Mouse (Mus musculus): ENCODE measurements around the gene Frrs1l. TPM values are rescaled to one million over a fixed set of nuclear protein-coding genes. Genes with fewer than 3 reads are reported as not detected.

The Frrs1l gene
- polyA plus RNA-seq, 1 experiment from 2014 or later: 25.3 TPM

DNA sequence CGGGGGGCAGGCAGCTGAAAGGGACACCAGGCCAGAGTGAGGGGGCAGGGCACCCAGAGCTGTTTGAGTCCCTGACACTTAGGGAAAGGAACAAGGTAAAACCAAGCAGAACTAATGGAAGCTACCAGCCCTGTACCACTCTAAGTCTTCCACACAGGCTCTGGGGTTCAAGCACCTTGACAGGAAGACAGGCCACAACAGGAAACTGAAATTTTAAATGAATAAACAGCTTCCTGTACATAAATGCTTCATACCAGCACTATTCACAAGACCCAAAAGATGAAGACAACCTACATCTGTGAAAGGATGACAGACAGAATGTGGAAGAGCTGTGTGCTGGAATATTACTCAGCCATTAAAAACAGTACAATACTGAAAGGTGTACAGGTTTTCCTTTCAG is 54.9 kb downstream of the Frrs1l start:
- no peaks in the 10 kb centered on the region for H3K4me1 ChIP-seq (replicated peaks; ENCODE audit: control insufficient read depth, insufficient read depth, low read length)
- no peaks in the 10 kb centered on the region for H3K9me3 ChIP-seq (ENCODE audit: control insufficient read depth, low read length)
- ATAC-seq: no peak
- H3K4me2 ChIP-seq (ENCODE audit: low read length): no peak overlapping the region
- H3K27ac ChIP-seq (ENCODE audit: low read length): no peak overlapping the region
- H3K9ac ChIP-seq (replicated peaks; ENCODE audit: low read depth, low read length): no peak overlapping the region
- no CpG with 5 or more reads among the region's 1 CpGs for WGBS
- no peak overlapping the region for H3K4me3 ChIP-seq (replicated peaks; ENCODE audit: low read length)
- H3K27me3 ChIP-seq (replicated peaks; ENCODE audit: control insufficient read depth, insufficient read depth, low read length): no peaks in the 10 kb centered on the region
- no peaks in the 10 kb centered on the region for H3K36me3 ChIP-seq (ENCODE audit: control insufficient read depth, insufficient read depth)

DNA sequence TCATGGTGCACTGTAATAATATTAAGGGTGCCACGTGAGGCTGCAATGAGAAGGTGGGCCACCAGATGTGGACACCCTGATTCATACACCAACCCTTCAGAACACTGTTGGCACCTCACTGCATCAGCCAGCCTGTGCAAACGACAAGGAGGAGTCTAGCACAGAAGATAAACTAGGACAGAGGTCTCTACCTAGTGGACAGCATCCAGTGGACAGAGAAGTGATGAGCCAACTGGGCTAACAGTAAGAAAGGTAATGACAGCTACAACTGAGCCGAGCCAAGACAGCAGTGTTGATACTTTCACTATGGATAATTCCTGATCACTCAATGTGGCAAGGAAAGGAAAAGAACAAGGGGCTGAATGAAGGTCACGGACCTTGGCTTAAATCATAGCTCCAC is 57.0 kb downstream of the Frrs1l start:
- H3K27ac ChIP-seq (ENCODE audit: low read length): no peak overlapping the region
- no peaks in the 10 kb centered on the region; the same call in 1 of the 2 replicates for H3K4me1 ChIP-seq (replicated peaks; ENCODE audit: control insufficient read depth, insufficient read depth, low read length)
- no peaks in the 10 kb centered on the region for H3K27me3 ChIP-seq (replicated peaks; ENCODE audit: control insufficient read depth, insufficient read depth, low read length)
- no peak for ATAC-seq
- no peak overlapping the region for H3K9ac ChIP-seq (replicated peaks; ENCODE audit: low read depth, low read length)
- no peak overlapping the region for H3K4me3 ChIP-seq (replicated peaks; ENCODE audit: low read length)
- no peak overlapping the region for H3K4me2 ChIP-seq (ENCODE audit: low read length)
- no peaks in the 10 kb centered on the region for H3K9me3 ChIP-seq (ENCODE audit: control insufficient read depth, low read length)
- 98% methylated on average over 4 of the region's 4 CpGs for WGBS
- no peaks in the 10 kb centered on the region for H3K36me3 ChIP-seq (ENCODE audit: control insufficient read depth, insufficient read depth)

DNA sequence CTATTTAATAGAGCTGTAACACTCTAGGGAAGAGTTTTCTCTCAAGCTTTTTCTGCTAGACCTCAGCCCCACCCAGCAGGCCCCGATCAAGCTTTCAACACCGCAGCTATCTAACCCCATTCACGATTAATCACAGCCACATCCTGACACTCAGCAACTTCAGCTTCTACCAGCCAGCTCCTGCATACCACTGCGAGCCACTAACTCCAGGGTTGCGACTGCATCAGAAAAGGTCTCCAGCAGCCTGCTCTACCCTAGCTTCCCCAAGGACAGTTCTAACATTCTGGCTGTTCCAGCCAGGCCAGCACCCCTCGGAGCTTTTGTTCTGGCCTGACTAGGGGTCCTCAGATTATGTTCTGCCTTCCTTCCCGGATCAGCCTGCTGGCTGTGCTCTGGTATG is 58.1 kb downstream of the Frrs1l start:
- H3K9me3 ChIP-seq (ENCODE audit: control insufficient read depth, low read length): no peaks in the 10 kb centered on the region
- H3K36me3 ChIP-seq (ENCODE audit: control insufficient read depth, insufficient read depth): no peaks in the 10 kb centered on the region
- no peaks in the 10 kb centered on the region for H3K27me3 ChIP-seq (replicated peaks; ENCODE audit: control insufficient read depth, insufficient read depth, low read length)
- 50% methylated on average over 7 of the region's 7 CpGs for WGBS
- H3K4me3 ChIP-seq (replicated peaks; ENCODE audit: low read length): no peak overlapping the region
- no peaks in the 10 kb centered on the region; the same call in 1 of the 2 replicates for H3K4me1 ChIP-seq (replicated peaks; ENCODE audit: control insufficient read depth, insufficient read depth, low read length)
- no peak overlapping the region for H3K9ac ChIP-seq (replicated peaks; ENCODE audit: low read depth, low read length)
- no peak for ATAC-seq
- H3K4me2 ChIP-seq (ENCODE audit: low read length): no peak overlapping the region
- no peak overlapping the region for H3K27ac ChIP-seq (ENCODE audit: low read length)

DNA sequence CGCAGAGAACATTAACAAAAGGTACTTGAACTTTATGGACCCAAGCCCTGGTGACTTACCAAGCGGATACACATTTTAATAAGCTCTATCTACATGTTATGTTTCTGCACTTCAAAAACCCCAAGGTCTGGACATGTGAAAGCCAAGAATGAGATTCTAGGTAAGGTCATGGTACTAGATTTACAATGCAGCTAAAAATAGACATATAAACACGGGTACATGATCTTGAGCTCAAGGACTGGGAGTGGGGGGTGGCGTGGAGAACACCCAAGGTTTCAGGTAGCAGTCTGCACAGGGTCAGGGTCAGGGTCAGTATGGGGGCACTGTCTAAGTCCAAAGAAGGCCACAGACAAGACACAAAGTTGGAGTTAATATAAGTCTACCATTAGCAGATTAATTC is 59.9 kb downstream of the Frrs1l start:
- Histone ChIP-seq H3K27ac (ENCODE audit: low read length) (no peak overlapping the region), H3K27me3 (replicated peaks; ENCODE audit: control insufficient read depth, insufficient read depth, low read length) (no peaks in the 10 kb centered on the region), H3K4me3 (replicated peaks; ENCODE audit: low read length) (no peak overlapping the region), H3K9me3 (ENCODE audit: control insufficient read depth, low read length) (no peaks in the 10 kb centered on the region), H3K36me3 (ENCODE audit: control insufficient read depth, insufficient read depth) (peaks cover 2% of the 10 kb centered on the region; the same call in 1 of the 2 replicates), H3K4me2 (ENCODE audit: low read length) (no peak overlapping the region), H3K4me1 (replicated peaks; ENCODE audit: control insufficient read depth, insufficient read depth, low read length) (no peaks in the 10 kb centered on the region; the same call in 1 of the 2 replicates), H3K9ac (replicated peaks; ENCODE audit: low read depth, low read length) (no peak overlapping the region)
- no peak for ATAC-seq
- WGBS: 87% methylated on average over 4 of the region's 4 CpGs

DNA sequence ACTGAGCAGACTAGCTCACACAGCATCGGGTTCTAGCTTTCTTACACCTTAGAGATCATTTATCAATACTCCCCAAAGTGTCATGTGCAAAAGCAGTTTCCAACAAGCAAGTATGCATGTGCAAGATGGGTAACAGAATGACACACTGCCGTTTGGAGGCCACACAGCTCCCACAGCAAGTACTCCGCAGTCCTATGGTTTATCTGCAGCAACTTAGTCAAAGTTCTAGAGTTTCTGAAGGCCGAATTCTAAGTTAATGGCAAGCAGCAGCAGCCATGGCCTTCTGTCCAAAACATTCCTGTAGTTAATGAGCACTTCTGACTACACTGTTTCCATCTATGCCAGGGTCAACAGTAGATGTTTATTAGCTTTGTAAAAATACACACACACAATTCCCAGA is 63.2 kb downstream of the Frrs1l start:
- no peaks in the 10 kb centered on the region for H3K9me3 ChIP-seq (ENCODE audit: control insufficient read depth, low read length)
- no peaks in the 10 kb centered on the region for H3K27me3 ChIP-seq (replicated peaks; ENCODE audit: control insufficient read depth, insufficient read depth, low read length)
- no peak overlapping the region for H3K27ac ChIP-seq (ENCODE audit: low read length)
- peaks cover 13% of the 10 kb centered on the region; the same call in 1 of the 2 replicates for H3K36me3 ChIP-seq (ENCODE audit: control insufficient read depth, insufficient read depth)
- no peak overlapping the region for H3K9ac ChIP-seq (replicated peaks; ENCODE audit: low read depth, low read length)
- 94% methylated on average over 4 of the region's 4 CpGs for WGBS
- ATAC-seq: no peak
- H3K4me2 ChIP-seq (ENCODE audit: low read length): no peak overlapping the region
- H3K4me3 ChIP-seq (replicated peaks; ENCODE audit: low read length): no peak overlapping the region
- H3K4me1 ChIP-seq (replicated peaks; ENCODE audit: control insufficient read depth, insufficient read depth, low read length): no peaks in the 10 kb centered on the region; the same call in 1 of the 2 replicates

DNA sequence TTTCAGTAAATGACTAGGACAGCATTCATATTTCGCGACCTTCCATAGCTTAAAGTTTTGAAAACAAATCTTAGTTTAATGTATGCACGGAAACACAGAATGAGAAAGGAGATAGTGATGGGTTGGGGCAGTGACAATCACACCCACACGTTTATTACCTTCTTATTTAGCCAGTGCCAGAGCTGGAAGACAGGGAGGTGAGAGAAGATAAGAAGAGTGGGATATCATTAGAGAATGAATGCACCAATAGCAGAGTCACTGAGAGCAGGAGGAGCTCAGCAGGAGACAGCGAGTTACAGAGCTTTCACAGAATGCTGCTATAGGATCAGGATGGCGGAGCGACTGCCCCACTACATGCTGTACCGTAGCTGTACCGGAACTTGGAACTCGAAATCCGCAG is 68.0 kb downstream of the Frrs1l start:
- no peak for ATAC-seq
- 96% methylated on average over 11 of the region's 11 CpGs for WGBS
- Histone ChIP-seq H3K4me3 (replicated peaks; ENCODE audit: low read length) (no peak overlapping the region), H3K27me3 (replicated peaks; ENCODE audit: control insufficient read depth, insufficient read depth, low read length) (no peaks in the 10 kb centered on the region), H3K4me2 (ENCODE audit: low read length) (no peak overlapping the region), H3K36me3 (ENCODE audit: control insufficient read depth, insufficient read depth) (peaks cover 13% of the 10 kb centered on the region; the same call in 1 of the 2 replicates), H3K27ac (ENCODE audit: low read length) (no peak overlapping the region), H3K9ac (replicated peaks; ENCODE audit: low read depth, low read length) (no peak overlapping the region), H3K4me1 (replicated peaks; ENCODE audit: control insufficient read depth, insufficient read depth, low read length) (no peaks in the 10 kb centered on the region), H3K9me3 (ENCODE audit: control insufficient read depth, low read length) (no peaks in the 10 kb centered on the region)

DNA sequence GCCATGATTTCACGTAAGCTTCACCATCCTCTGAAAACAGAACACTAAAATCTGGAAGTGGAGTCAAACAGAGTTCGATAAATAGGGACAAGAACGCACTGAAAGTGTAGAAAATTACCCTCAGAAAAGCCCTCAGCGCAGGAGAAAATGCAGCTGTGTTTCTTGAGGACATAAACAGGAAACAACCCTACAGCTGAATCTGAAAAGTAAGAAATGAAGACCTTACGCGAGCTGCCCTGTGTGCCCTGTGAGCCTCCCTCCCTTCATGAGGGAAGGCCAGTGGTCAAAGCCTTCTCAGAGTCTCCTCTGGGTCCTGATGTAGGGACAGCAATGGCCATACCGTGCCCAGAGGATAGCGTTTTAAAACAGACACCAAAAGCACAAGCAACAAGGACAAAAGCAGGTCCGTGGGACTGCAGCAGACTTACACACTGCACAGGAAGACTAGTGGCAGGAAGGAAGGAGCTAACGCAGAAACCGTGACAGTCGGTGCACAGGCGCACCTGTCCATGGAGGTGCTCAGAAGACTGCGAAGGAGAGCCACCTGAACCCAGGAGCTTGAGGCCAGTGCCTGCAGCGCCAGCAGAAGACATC is 74.4 kb downstream of the Frrs1l start:
- WGBS: 88% methylated on average over 15 of the region's 15 CpGs
- no peak overlapping the region for H3K4me2 ChIP-seq (ENCODE audit: low read length)
- H3K27me3 ChIP-seq (replicated peaks; ENCODE audit: control insufficient read depth, insufficient read depth, low read length): no peaks in the 10 kb centered on the region
- H3K4me3 ChIP-seq (replicated peaks; ENCODE audit: low read length): no peak overlapping the region
- no peaks in the 10 kb centered on the region for H3K9me3 ChIP-seq (ENCODE audit: control insufficient read depth, low read length)
- no peak overlapping the region for H3K9ac ChIP-seq (replicated peaks; ENCODE audit: low read depth, low read length)
- no peaks in the 10 kb centered on the region for H3K4me1 ChIP-seq (replicated peaks; ENCODE audit: control insufficient read depth, insufficient read depth, low read length)
- no peak overlapping the region for H3K27ac ChIP-seq (ENCODE audit: low read length)
- no peak for ATAC-seq
- H3K36me3 ChIP-seq (ENCODE audit: control insufficient read depth, insufficient read depth): peaks cover 5% of the 10 kb centered on the region; the same call in 1 of the 2 replicates

DNA sequence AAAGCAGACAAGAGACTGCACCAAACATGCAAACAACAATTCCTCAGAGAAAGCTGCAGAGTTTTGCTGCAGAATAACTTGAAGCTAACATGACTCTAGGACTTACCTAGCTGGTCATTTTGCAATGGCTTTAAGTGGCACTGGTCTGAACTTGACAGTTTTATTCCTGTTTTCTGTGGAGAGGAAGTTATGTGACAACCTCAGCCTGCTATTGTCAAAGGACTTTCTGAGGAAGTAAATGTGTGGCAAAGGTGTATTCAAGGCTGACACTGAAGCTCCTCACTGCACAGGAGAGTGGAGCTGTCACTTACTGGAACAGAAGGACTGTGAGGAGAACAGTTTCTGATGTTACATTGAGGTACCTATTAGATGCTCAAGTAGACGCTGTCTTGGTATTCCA is 75.4 kb downstream of the Frrs1l start:
- Histone ChIP-seq H3K4me3 (replicated peaks; ENCODE audit: low read length) (no peak overlapping the region), H3K4me1 (replicated peaks; ENCODE audit: control insufficient read depth, insufficient read depth, low read length) (no peaks in the 10 kb centered on the region), H3K27ac (ENCODE audit: low read length) (no peak overlapping the region), H3K9me3 (ENCODE audit: control insufficient read depth, low read length) (no peaks in the 10 kb centered on the region), H3K27me3 (replicated peaks; ENCODE audit: control insufficient read depth, insufficient read depth, low read length) (no peaks in the 10 kb centered on the region), H3K36me3 (ENCODE audit: control insufficient read depth, insufficient read depth) (peaks cover 6% of the 10 kb centered on the region; the same call in 1 of the 2 replicates), H3K4me2 (ENCODE audit: low read length) (no peak overlapping the region), H3K9ac (replicated peaks; ENCODE audit: low read depth, low read length) (no peak overlapping the region)
- no peak for ATAC-seq
- 84% methylated on average over 1 of the region's 1 CpGs for WGBS

DNA sequence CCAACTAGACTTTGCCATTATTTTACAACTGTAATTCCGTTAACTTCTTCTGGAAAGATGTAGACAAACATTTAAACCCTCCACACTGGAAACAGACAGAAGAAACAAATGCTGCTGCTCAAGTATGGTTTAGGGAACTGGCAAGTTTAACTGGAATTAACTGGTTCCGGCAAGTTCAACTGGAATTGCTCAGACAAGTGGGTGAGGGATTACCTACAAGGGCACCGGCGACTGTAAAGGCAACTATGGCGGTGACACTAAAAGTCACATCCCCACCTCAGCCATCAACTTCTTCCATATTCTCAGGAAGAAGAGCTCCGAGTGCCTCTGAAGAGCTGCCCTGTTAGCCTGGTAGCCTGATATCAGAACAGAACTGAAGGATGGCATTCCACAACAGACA is 75.9 kb downstream of the Frrs1l start:
- WGBS: 94% methylated on average over 6 of the region's 6 CpGs
- no peak for ATAC-seq
- Histone ChIP-seq H3K27ac (ENCODE audit: low read length) (no peak overlapping the region), H3K9ac (replicated peaks; ENCODE audit: low read depth, low read length) (no peak overlapping the region), H3K9me3 (ENCODE audit: control insufficient read depth, low read length) (no peaks in the 10 kb centered on the region), H3K4me2 (ENCODE audit: low read length) (no peak overlapping the region), H3K36me3 (ENCODE audit: control insufficient read depth, insufficient read depth) (peaks cover 10% of the 10 kb centered on the region; the same call in 1 of the 2 replicates), H3K4me3 (replicated peaks; ENCODE audit: low read length) (no peak overlapping the region), H3K4me1 (replicated peaks; ENCODE audit: control insufficient read depth, insufficient read depth, low read length) (no peaks in the 10 kb centered on the region), H3K27me3 (replicated peaks; ENCODE audit: control insufficient read depth, insufficient read depth, low read length) (no peaks in the 10 kb centered on the region)
